Mouse (Mus musculus) frontal cortex, postnatal 10 days (tissue): ENCODE data around the gene Hcn1.
"Not testable (repeated sequence)": the region's sequence is repeated elsewhere in the genome, so short reads cannot be mapped to it uniquely, and the experiment has no call there.

Experiments
- DNase-seq, 2 experiments: peaks; one replicate each; pipeline ENCODE4 v3.0.0; 2022; ENCODE audit warnings: low spot score in 2 of 2, mixed read lengths in 1 of 2

The Hcn1 gene

DNA sequence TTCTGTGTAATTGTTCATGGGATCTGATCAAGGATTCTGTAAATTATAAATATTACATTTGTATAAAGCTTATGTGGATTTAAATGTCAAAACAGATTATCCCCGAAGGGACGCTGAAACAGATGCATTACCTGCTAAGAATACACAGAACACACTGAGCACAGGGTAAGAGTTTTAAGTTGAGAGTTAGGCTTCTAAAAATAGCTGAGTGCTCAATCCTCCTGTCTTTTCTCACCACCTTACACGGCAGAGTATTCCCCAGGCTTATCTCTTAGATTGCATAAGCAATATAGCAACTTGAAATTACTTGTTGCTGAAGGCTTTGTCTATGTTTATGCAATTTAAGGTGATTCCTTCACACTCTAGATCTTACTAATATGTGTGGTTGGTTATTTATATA is 256.3 kb downstream of the Hcn1 start:
- DNase-seq: no peak

DNA sequence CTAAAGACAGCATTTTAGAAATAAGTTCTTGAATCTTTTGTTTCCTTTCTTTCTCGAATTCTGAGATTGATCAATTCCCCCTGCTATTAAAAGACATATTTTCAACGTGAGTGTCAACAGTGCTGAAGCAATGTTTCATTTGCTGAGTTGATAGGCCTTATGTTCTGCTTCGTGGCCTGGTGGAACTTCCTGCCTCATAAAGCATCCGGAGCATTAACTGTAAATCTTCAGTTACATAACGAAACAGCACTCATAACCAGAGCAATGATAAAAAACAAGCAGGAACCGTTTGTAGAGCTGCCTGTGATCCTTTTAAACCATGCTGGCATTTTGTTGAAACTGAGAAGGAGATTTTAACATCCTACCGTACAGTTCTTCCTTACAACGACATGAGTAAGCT is 275.7 kb downstream of the Hcn1 start:
- no peak for DNase-seq

DNA sequence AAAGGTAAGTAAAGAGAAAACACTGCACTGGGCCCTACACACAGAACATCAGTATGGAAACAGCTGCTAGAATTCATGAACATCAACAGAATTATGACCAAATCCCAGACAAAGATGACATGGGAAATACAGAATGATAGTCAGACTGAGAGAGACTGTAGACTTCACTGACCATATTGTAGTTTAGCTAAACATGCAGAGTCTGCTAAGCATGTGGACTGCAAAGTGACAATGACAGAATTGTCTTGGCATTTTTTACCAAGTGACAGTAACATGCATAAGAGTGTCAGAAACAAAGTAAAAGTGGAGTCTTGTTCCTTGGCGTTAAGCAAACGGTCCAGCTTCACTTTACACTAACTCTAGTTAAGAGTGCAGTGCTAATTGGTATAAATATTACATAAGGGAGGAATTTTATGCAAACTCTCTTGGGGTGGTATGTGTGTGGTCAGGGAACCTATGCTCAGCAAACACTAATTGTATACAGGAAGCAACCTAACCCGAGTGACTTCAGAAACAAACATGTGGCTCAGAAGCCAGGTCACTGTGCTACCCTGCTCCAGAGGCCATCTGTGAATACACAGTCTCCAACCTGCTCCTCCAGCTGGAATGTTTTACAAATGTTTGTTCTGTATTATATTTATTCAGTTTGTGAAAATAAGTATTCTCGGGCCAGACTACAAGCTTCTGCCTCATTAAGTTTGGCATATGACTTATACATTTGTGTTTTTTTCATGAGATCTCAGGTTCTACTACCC is 278.5 kb downstream of the Hcn1 start:
- DNase-seq: no peak

DNA sequence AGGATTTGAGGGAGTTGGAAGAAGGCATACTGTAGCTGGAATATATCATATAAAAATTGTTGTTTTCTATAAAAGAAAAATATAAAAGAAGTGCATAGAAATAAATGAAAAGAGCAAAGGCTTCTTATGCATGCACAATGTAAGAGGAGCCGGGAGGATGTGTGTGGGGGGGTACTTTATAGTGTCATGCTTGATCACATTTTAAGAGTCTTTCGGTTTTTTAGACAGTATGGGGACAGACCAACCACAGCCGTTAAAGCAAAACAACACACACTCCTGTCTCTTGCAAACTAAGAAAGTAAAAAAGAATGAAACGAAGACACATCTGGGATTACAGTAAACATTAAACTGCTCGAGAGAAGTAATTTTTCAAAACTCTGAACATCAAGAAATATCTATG is 290.0 kb downstream of the Hcn1 start:
- DNase-seq: no peak

DNA sequence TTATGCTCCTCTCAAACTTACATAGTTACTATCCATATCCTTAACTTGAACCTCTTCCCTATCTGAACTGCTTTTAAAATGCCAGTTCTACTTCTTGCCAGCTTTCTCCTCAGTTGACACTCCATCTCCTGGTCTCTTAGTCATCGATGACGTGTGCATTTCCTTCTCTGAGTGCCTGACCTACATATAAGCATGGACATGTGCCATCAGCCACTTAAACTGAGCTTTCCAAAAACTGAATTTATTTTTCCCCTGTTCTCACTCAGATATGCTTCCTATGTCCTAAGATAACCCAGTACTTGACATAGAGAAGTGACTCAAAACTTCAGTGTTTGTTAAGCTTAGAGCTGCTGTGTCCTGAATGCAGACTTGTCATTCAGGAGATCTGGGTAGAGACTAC is 295.9 kb downstream of the Hcn1 start:
- DNase-seq: peak in 1 of 2 experiments; percentile 8

DNA sequence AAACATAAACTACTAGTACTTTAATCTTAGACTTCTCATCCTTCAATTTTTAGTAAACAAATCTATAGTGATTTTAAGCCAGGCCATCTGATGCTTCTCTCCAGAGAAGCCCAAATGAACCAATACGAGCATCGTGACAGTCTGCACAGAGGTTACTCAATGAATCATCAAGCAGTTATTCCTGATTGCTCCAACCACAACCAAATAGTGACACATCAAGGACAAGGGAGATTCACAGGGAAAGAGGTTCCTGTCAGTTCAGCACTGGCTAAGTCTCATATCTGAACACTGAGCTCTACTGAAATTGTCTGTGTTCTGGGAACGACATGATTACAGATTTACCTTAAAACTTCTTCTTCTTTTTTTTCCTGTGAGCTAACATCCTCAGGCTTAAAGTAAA is 305.7 kb downstream of the Hcn1 start:
- DNase-seq: no peak

DNA sequence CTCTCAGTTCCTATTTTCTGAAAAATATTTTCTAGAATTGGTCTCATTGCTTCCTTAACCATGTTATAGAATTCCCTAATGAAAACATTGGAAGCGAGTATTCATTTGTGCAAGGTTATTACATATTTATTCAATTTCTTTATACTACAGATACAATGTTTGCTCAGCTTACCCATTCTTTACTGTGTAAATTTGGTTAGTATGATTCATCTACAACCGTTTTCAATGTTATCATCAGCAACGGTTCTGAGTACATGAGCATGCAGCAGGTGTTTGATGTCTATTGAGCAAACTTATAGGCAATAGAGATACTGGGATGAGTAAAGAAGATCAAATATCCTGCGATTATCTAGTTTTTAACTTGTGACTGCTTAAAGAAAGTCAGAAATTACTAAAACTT is 327.6 kb downstream of the Hcn1 start:
- DNase-seq: no peak

DNA sequence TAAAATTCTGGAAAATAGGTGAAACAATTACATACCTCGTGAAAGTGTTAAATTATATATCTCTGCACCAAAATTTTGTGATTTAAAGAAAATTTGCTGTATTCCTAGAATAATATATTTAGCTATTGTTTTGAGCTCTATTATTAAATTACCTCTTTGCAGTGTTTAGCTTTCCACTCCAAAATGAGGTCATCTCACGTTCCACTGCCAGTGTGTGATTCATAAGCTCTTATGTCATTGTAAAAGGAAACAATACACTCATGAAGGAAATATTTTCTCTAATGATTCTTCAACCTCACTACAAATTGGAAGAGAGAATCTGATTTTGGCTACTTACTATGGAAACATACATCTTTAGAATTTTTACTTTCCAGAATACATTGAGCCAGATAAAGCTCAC is 329.6 kb downstream of the Hcn1 start:
- no peak for DNase-seq

DNA sequence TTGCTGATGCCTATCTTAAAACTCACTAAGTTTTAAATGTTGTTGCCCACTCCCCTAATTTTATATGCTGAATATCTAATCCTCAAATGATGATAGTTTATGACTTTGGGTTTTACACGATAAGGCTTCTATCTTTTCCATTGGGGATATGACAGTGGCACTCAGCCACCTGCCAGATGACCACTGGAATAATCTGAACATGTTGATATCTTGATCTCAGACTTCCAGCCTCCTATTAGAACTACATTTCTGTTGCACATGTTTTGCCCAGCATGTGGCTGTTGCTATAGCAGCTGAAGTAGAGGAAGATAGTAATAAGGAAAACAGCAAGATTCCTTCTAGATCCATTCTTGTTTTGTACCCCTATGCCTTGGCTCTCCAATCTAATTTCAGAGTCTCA is 336.6 kb downstream of the Hcn1 start:
- no peak for DNase-seq

DNA sequence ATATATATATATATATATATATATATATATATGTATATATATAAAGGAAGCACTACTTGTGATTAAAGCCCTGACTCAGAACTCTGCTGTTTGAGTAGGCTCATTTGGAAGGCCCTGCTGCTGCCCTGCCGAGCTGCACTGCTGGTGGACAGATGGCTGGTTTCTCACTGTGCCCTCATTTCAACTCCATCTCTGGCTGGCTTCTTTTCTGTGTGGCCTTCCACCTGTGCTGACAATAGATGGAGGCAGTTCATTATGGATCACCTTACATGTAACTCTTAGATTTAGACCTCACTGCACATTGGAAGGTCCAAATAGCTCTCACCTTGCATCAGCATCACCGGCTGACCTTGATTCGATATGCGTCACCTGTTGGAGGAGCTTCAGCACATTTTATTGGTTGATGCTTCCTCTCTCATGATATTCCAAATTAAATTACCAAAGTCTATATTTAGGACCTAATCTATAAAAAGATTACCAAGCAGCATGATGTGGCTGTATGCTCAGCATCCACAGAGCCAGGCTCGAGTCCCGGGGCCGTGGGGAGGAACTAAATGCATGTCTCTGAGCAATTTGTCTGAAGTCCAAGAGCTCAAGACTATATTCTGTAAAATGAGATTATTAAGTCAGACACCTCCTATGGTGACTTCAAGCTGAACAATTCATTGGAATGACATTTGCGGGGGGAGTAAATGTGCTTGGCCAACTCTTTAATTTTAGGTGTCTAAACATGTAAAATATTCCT is 338.6 kb downstream of the Hcn1 start:
- DNase-seq: no peak

DNA sequence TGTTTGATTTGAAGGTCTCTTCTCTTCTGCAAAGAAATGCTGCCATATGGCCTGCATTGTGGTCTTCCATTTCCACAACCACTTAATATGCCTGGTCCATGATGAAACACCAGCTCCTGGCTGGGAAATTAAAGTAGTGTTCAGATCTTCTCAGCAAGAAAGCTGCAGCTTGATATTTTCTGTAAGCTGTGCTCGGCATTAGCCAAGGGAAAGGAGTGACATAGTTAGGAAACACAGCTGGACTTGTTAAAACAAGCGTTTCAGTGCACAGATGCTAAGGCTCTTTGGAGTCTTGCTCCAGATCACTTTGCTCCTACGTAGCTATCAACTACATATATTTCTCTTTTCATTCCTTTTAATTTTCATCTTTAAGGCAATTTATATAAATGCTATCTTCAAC is 344.7 kb downstream of the Hcn1 start:
- DNase-seq: no peak

DNA sequence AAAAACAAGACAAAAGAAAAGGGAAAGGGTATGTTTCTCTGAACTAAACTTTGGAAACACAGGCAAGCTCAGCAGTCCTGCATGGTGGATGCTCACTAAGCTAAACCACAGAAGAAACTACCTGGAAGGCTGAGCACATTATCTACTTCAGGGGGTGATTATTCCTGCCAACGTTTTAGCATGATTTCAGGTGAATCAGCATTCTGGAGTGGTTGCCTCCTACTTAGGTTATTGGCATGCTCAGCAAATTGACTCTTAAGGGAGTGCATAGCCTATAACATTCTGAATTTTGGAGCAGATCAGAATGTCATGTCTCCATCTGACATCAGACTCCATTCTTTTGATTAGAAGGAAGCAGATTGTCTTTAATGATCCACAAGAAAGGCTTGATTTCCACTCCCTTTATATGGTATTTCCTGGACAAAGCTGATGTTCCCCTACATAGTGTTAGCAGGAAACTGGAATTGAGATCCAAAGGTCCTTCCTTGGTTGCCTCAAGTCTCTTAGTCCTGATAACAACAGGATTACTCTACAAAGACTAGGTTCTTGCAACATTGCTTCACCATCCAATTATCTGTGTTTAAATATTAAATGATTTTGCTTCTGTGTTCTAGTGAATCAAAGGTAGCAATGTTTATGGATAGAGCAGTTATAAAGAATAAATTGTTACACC is 345.7 kb downstream of the Hcn1 start:
- no peak for DNase-seq

DNA sequence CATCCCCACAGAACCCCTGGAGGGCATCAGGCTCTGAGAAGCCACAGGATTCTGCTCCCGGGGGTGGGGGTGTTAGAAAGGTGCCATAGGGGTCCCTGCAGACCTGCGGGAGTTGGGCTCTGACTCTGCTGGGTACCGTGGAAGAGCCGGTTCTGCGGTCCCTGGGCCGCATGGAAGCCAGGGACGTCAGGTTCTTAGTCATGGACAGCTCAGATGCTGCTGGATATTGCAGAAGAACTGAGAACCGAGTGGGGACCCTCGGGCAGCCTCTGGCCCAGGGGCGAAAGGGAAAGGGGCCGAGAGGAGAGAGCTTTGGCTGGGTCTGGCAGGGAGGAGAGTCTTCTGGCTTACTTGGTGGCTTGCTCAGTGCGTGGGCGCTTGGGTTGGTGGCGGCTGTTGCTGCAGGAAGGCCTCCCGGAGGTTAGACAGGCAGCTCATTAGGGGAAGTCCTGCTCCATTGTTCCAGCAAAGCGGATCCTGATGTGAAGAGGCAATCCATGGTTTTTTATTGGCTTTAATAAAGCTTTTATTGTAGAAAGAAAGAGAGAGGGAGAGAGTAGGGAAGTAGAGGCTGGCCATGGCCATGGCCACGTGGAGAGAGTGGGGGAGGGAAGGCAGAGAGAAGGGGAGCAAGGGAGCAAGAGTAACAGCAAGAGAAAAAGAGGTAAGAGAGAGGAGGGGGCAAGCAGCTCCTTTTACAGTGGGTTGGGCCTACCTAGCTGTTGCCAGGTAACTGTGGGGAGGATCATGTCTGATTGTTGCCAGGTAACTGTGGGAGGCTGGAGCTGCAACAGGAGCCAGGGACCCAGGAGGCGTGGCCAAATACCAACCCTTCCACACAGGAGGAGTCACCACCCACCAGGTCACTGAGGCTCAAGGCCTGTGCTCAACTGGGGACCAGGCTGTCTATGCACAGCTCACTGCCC is 356.6 kb downstream of the Hcn1 start:
- no peak for DNase-seq

DNA sequence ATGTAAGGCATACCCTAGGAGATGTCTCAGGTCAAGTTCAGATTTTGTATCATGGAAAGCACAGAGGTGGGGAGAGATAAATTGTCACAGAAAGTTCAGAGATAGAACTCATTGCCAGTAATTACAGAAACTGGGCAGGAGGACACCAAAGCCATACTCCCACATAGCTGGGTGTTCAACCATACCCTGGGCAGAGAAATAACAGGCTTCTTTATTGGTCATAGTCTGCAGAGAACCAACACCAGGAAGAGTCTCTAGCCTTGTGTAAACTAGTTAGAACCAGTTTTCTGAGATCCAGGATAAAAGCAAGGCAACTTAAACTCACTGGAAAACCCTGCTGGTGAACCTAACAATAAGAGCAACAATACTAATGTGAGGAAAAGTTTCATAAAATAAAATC is 362.5 kb downstream of the Hcn1 start:
- DNase-seq: no peak

DNA sequence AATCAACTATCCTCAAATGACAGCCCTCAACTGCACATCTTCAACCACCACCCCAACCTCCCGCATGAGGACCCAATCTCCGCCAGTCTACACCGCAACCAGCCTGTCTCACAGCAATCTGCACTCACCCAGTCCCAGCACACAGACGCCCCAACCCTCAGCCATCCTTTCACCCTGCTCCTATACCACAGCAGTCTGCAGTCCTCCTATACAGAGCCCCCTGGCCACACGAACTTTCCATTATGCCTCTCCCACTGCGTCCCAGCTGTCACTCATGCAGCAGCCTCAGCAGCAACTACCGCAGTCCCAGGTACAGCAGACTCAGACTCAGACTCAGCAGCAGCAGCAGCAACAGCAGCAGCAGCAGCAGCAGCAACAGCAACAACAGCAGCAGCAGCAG is 373.3 kb downstream of the Hcn1 start:
- no peak for DNase-seq

DNA sequence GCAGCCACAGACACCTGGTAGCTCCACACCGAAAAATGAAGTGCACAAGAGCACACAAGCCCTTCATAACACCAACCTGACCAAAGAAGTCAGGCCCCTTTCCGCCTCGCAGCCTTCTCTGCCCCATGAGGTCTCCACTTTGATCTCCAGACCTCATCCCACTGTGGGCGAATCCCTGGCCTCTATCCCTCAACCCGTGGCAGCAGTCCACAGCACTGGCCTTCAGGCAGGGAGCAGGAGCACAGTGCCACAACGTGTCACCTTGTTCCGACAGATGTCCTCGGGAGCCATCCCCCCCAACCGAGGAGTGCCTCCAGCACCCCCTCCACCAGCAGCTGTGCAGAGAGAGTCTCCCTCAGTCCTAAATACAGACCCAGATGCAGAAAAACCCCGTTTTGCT is 373.7 kb downstream of the Hcn1 start:
- DNase-seq: no peak

DNA sequence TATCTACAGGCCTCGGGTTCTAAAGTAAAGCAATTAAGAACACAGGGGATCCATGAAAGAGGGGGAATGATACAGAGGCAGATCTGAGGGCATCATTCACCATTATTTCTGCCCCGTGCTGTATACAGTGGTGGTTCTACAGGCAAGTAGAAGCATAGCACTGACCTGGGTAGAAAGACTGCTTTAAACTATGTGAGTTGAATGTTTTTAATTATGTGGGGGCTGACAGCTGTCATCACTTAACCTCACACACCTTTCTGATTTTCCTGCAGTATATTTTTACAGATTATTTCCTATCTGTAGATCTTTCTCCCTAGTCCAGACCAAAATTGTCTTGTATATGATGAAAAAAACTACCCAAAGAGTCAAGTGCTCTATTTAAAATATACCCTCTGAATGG is 382.2 kb downstream of the Hcn1 start:
- DNase-seq: no peak

DNA sequence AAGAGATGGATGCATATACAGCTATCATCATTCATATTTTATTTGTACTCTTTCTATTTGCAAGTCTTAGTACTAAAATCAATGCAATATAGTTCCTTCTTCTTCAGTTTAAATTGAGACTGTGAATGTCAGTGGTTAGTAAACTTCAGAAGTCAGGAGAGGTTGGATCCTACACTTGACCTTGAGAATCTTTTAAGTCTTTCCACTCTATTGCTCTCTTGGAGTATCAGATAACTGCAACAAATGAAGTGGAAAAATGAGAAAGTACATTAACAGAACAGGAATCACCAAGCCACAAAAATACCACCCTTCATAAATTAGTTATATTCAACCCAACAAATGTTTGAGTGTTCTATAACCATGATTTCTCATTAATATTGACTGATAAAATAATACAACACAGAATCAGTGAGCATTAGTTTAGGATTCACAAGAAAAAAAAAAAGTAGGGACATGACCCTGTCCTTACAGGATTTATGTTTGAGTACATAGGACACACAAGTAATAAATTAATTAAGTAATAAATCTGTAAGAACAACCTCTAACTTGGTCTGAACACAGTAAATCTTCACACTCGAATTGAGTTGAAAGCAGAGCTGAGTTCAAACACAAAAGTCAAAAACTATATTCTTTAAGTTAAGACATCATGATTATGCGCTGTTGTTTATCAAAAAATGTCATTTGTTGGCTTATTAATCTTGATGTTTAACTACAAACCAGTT is 397.8 kb downstream of the Hcn1 start:
- no peak for DNase-seq

DNA sequence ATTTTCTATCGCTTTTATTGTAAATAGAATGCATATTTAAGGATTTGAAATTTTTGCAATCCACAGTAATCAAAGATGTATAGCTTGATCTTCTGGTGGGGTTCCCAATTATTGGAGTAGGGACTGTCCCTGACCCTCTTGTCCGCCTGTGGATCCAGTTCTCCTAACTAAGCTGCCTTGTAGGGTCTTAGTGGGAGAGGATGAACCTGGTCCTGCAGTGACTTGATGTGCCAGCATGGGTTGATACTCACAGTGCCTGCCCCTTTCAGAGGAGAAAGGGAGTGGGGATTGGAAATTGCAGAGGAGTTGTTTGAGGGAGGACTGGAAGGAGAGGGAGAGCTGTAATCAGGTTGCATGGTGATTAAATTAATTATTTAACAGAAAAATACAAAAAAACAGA is 398.4 kb downstream of the Hcn1 start:
- DNase-seq: no peak

DNA sequence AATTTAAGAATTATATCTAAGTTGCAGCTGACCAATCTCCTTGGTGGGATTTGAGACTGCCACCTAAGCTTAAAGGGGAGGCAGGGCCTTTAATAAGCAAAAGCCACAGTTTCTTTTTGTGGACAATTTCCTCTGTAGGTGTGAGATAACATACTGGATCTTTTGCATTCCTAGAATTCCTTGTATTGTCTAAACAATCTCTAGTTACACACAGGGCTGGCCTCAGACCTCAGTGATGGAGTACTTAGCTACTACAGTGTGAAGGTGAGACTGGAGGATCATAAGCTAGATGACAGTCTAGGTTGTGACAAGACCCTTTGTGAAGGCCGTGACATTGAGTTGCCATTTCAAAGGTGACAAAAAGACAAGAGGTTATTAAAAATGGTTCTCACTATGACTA is 419.1 kb downstream of the Hcn1 start:
- DNase-seq: no peak

DNA sequence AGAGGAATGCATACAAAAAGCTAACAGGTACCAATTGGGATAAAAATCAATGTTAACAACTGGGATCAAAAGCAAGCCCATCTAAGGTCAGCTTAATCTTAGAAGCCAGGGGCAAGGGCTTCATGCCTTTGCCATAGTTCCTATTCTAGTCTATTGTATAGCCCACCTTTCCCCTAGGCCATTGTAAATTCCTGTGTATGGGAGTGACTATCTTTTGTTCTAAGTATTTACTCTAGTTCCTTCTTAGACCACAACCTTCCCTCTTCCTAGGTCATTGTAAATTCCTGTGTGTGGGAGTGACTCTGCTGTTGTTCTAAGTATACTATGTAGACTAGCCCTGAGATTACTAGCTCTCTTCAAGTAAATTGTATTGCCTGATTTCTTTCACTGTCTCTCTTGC is 420.8 kb downstream of the Hcn1 start:
- DNase-seq: not testable (repeated sequence)
